Mouse (Mus musculus) induced T-regulatory cell, adult 2 months (primary cell): ENCODE measurements at regions not wholly inside any gene's neighbourhood (a gene's known extent, or its start where the extent isn't known, plus 50 kb on each side); places are given as distances from the start of the nearest gene placed in this dataset.

Experiments used
- DNase-seq: peaks from one replicate; pipeline ENCODE4 v3.0.0-alpha.2; 2012; ENCODE audit warnings: low read depth

DNA sequence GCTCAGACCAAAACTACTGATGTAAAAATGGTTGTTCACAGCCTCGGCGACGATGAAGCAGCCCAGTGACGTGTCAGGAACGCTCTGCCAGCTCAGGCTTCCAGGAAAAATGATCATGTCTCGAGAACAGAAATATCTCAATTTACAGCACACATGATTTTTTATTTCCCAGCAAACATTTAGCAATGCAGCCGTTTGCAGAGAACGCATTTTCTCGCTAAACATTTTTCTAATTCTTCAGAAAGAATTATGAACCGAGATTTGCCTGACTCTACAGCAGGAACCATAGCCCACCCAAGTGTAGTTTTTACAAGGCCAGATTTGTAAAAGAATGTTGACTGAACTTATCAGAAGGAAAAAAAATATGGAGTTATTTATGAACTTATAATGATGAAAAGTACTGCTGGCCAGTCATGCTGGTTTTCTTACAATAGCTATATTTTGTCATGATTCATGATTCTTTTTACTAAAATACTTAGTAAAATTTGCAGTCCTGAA is 380.4 kb downstream of the Etnk1 start:
- no peak for DNase-seq

DNA sequence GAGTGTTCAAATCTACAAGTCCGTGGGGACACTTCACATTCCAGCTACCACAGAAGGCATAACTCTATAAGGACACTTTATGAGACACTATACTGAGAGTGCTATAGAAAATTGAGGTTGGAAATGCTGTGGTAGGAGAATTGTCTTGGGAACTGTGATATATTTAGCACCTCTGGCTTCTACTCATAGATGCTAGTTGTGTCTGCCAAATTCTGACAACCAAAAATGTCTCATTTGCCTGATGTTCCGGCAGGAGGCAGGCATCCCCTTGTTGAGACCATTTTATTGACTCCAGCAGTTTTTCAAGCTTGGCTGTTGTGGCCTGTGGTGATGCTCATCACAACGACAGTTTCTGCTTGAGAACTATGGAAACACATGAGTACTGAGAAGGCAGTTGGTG is 387.9 kb downstream of the Etnk1 start:
- no peak for DNase-seq

DNA sequence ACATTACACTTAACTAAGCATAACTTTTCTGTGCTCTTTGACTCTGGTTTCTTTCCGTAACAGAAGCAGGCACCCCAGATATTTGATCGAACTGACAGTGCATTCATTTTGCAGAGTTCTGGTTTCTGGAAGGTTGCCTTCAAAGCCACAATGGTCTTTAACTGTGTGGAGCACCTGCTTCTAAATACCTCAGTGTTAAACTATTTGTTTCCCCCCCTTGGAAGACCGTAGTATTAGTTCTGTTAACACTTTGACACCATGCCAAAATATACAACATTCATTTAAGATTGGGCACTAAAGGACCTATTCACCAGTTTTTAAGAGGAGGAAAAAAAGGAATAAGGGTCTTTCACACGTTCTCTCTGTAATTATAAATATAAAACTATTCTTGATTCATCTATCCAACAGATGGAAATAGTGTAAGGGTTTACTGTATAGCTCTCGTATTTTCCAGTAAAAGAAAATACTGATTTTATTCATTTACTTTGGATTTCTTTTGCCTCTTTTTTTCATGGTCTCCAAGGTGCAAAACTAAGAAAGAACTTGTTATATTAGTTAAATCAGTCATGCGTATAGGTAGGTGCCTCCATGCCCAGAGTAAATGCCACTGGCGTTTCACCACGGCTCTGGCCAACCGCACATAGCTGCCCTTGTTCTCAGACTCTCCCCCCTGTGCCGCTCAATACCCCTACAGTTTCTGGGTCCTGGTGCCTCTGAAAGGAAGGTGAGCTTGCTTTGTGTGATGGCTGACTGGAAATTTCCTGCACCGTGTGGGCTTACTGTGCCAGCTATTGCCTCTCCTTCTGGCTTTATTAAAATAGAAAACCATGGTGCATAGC is 391.2 kb downstream of the Etnk1 start:
- no peak for DNase-seq

DNA sequence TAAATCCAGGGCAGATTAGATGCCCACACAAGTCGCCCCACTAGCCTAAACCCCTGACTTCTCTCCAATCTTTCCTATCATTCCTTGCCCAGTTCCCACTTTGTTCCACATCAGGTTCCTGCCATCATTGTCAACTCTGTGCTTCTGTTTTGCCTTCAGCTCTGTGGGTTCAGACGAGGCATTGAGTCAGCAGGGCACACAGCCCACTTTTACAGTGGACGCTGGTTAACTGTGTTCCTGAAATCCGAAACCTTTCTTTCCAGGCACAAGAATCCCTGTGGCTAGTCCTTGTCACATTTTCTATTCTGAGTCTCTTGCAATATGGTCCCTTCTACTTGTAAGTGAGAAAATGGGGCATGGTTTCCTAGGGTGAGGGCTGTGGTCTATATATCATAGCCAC is 392.3 kb downstream of the Etnk1 start:
- no peak for DNase-seq

DNA sequence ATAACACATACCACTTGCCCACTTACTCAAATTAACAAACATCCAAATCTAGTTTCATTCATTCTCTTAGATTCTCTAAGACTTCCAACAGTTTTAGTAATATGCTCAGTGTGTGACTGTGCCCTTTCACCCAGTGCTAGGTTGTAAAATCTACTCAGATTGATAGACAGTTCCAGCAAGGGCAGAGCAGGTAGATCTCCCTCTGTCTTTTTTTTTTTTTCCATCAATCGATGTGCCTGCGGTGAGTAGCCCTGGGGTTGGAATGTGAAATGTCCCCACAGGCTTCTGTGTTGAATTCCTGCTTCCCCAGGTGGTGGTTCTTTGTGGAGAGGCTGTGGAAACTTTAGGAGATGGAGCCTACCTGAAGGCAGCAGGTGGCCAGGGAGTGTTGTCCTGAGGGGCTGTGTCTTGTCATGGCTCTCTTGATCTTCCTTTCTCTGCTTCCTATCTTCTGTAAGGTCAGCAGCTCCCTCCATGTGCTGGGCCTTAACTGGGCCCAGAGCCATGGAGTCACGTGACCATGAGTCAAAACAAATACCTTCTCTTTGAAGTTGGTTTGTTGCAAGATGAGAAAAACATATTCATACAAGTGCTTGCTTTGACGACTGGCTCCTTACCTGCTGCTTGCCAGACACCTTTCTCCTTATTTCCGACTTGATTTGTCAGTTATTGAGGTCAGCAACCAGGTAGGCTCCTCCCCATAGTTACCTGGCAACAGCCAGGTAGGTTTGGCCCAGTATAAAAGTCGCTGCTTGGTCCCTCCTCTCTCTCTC is 394.5 kb downstream of the Etnk1 start:
- DNase-seq = no peak

DNA sequence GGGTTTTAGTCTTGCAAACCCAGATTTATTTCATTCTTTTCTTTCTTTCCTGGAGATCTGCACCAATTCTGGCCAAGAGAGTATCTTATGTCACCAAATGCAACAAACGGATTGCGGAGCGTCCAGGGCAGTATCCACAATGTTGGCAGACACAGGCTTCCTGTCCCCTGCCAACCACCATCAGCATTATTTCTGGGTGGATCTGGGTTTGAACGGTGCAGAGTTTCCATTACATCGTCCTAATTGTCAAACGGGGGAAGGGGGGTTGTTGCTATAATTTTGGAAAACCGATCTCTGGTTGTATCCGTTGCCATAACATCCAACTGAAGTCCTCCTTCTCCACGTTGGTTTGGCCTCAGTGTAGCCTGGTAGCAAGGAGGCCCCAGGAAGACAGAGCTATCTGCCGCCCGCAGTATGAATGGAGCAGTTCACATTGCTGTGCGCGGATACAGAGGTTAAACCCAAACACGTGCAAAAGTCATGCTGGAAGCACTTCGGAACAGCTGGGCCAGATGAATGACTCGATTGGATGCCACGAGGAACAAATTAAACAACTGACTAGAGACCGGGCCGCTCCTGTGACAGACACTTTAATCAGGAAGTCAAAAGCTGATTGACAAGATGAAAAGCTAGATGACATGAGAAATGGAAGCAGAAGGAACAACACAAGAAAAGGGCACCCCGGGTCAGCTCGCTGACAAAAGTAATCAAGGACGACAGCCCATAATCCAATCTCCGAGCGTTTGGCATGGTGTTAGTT is 404.5 kb downstream of the Etnk1 start:
- DNase-seq = no peak

DNA sequence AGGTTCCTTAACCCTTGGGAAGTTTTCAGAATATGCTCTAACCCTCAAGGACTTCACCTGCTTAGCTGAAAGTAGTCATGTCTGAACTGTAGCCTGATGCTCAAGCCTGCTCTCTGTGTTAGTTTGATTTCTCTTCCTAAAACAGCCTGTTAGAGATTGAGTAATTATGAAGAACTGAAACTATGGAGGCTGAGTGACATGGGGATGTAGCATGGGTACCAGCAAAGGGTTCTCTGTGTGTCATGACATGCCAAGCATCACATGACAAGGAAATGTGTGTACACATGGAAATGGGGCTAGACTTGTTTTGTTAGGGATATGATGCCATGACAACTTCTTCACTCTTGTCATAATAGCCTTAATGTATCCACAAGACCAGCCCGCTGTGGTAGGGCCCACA is 412.2 kb downstream of the Etnk1 start:
- no peak for DNase-seq

DNA sequence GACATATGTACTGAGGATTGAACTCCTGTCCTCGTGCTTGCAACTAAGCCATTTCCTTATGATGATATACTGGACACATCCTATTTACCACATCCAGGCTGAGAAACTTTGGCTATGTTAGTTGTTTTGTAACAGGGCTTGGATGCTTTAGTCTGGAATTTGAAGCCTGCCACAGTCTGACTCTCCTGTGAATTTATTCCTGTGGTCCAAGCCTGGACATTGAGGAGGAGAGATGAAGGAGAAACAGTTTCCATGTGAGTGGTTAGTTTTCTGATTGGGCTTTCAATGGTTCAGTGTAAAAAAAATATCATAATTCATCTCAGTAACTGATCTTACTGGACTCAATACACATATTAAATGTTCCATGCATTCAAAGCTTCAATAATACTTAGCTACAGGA is 422.6 kb downstream of the Etnk1 start:
- DNase-seq = no peak

DNA sequence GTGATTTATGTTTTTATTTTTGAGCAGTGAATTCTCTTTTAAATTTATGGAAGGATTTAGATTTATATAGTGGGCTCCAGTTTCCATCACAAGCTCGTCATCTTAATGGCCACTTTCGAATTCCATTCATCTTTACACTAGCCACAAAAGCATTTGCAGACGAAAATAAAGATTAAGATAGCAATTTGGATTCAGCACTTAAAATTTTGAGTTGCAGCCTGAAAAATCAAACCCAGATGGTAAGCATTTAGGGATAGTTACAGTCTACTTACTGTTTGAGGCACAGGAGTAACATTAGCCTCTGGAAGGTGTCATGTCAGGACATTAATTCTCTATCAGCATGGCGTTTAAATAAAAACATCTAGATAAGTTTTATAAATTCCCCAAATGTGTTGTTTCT is 423.2 kb downstream of the Etnk1 start:
- no peak for DNase-seq

DNA sequence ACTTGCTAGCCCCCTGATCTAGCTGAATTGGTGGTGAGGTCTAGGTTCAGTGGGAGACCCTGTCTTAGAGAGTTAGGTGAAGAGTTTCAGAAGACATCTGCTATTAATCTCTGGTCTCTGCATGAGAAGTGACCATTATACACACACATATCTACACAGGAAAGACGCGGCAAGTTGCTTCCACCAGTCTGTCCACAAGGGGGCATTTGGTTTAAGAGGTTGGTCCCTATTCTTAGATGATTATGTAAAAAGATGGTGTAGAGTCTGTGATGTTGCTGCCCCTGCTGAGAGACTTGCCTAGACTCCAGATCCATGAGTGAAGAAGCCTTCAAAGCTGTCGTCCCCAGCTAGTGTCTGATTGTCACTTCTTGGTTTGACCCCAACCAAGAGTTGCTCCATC is 425.5 kb downstream of the Etnk1 start:
- DNase-seq = peak; percentile 9

DNA sequence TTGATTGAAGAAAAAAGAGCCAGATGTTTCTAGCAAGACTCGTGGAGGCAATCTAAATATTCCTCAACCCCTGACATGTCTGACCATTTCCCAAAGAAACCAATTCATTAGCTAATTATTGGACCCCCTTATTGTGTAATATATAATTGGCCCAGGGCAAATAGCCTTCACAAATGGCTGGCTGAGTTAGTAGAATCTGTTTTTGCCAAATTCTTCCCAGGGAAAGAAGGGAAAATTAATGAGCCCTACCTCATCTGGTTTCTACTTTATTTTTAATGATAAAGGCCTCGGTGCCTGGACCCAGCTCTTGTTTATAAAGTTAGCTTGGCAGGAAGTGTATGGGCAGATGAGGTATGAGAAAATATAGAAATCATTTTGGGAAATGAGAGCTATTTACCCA is 428.5 kb downstream of the Etnk1 start:
- no peak for DNase-seq

DNA sequence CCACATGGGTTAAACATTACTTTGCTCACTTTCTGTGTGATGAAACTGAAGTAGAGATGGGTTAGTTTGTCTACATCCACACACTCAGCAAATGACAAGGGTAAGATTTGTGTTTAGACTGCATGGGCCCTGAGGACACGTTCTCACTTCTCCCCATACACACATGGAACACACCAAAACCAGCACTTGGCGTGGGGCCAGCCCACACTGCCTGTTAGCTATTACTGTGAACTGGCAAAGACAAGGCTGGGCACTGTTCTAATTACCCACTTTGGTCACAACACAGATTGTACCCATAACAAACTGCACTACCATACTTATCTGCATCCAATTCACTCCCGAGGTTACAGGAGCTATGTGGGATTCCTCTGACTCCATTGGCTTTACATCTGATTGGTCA is 430.4 kb downstream of the Etnk1 start:
- no peak for DNase-seq

DNA sequence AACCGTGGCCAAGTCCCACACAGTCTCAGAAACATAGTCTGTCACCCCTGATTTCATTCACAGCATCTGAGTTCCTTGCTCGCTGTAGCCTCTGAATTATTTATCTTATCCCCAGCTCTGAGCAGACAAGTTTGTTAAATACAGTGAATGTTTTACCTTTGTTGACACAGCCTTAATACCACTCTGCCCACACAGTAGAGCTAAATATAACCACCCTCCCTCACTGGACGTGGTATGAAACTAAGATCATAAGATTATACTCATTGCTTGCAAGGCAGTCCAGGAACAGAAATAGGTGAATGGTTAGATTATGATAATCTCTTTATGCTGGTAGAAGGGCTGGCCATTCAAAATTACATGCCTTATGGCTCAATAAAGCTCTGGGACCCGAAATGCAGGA is 431.9 kb downstream of the Etnk1 start:
- no peak for DNase-seq

DNA sequence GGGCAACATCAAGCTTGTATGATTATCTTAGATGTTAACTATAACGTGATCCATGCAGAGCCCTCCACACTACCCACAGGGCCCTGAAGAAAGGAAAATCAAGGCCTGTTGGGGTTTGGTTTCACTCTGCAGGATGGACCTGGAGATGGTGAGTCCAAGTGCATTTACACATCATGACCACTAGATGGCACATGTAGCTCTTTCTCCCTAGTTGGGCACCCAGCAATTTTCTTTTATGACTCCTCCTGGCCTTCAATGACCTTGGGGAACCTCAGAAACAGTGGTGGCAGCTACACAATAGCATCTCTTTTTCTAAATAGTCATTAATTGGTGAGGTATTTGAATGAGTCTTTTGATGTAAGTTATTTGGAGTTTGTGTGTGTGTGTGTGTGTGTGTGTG is 442.1 kb downstream of the Etnk1 start:
- DNase-seq = peak; percentile 58

DNA sequence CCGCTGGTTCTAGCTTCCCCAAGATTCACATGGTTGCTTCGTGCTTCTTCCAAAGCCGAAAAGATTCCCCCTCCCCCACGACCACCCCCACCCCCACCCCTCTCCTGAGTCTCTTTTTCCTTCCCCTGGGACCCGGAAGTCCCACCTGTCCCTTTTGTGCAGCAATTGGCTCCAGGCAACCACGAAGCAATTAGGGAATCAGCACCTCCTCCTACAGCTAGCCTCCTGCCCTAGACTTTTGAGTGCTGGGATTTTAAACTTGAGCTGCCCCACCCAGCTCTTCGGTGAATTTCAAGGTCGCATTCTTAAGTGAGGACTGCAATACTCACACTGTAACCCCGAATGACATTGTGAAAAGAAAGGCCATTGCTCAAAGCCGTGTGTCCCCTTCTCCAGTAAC is 445.9 kb downstream of the Etnk1 start:
- DNase-seq = no peak

DNA sequence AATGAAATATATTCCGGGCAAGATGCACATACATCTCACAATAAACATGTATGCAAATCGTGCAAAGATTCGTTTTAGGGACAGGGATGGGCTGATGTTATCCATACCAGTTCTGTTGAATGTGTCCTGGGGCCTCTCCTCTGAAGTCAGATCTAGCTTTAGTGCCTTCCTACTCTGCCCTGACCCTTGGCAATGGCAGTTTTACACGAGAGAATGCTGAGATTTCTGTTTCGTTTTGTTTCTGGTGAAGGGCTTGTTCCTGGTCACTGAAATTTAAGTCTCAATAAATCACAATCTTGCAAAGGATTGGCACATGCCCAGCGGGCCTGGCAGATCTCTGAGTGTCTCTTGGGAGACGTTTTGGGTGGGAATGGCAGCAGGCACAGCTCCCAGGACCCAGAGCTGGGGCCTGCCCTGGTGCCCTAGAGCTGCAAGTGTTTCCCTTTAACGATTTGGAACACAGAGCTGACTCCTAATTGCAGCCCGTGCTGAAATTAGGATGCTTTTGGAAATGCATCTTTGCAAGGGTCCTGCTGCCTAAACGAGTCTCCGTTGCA is 447.5 kb downstream of the Etnk1 start:
- no peak for DNase-seq

DNA sequence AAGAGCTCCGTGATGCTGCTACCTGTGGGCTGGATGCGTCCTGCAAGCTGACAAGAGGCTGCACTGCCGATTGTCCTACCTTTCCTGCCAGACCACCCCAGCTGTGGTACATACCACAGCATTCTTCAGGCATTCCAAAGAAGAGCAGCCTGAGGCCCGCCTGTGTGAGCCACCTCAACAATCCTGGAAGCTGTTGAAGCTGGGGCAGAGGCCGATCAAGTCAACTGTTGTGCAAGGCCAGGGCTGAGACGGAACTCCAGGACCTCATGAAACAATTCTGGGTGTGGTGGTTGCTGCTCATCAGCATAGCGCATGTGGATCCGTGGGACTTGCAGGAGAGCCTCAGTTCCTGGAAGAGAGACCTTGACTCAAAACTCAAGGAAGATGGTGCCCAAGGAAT is 448.3 kb downstream of the Etnk1 start:
- no peak for DNase-seq

DNA sequence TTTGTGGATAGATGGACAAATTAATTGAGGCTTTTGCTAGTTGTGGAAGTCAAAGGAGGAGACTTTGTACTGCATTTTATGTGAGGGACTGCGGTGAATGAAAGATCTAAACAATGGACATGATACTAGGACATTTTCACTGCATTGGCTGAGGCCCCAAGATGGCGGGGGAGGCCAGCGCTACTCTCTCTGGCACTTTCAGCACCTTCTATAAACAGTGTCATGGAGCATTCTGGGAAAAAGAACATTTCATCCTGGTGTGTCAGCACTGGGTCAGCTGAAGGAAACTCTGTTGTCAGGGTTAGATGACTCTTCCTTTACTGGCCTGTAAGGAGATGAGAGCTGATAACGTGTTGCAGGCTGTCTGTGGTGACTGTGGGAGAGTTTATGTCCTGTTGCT is 449.4 kb downstream of the Etnk1 start:
- no peak for DNase-seq

DNA sequence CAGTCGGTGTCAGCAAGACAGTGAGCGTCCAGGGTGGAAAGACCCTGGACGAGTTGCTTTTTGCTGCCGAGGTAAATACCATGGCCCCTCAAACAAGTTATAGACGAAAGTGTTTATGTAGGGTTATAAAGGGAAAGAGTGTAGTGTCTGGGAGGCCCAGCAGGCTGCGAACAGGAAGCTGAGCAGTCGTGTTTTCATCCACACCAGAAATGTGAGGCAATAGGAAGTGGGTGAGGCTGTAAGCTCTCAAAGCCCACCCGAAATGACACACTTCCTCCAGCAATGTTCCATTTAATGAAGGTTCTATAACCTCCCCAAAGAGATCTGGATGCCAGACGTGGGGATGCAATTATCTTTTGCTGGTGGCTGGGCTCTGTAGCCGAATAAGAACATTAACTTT is 451.5 kb downstream of the Etnk1 start:
- no peak for DNase-seq

DNA sequence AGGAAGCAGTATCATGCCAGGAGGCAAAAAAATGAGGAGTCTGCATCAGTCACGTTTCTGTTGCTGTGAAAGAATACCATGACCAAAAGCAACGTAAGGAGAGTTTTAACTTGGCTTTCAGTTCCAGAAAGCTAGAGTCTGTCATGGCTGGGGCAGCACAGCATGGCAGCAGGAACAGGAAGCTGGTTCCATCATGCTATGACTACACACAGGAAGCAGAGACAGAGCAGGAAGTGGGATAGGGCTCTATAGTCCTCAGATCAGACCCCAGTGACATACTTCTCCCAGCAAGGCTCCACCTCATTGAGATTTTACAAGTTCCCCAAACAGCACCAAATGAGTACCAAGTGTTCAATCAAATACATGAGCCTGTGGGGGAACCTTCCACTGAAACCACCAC is 453.6 kb downstream of the Etnk1 start:
- no peak for DNase-seq

DNA sequence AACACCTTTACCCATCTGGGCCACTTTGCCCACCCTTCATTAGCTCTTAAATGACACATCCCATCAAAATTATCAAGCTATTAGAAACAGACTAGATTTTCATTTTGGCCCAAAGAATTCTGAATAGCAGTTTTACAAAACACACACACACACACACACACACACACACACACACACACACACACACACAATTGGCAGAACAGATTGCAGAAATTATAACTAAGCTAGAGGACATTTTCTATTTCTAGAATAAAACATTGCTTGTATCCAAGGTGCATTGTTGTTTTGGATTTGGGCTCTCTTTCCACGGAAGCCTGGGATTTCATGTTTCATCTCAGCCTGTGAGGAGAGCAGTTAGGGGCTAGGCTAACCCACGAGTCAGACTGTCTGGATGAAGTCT is 455.1 kb downstream of the Etnk1 start:
- no peak for DNase-seq

DNA sequence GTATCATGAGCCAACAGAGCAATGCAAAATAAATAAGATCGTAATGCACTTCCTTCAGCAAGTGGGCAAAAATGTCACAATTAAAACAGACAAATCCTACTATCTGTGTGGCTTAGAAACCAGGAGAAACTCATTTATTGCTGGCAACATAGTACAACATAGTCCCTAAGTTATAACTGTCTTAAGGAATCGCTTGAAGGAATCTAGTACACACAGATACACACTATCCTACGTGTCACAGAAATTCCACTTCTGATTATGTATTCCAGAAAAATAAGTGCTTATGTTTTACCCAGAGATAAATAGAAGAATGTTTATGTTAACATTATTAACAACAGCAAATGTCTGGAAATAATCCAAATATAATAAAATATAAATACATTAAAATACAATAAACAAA is 457.9 kb downstream of the Etnk1 start:
- no peak for DNase-seq
